Mouse (Mus musculus) heart, postnatal 36 days (tissue): Measurements from ENCODE around the gene Rsph3a. TPM values are rescaled to one million over a fixed set of nuclear protein-coding genes. Genes with fewer than 3 reads are reported as not detected.
"Not testable (repeated sequence)": the region's sequence is repeated elsewhere in the genome, so short reads cannot be mapped to it uniquely, and the experiment has no call there.

Source experiments
- DNase-seq, 2 experiments: peaks; one replicate each; pipeline ENCODE4 v3.0.0; 2021 to 2022
- intact Hi-C: fragments of 180-260 bp; cut with DNase I; formaldehyde crosslinking; loops from one replicate; pipeline ENCODE4 v1.15.1; 2025
- total RNA-seq, 2 experiments: library from RNA; stranded (reverse); gene quantifications; 2 replicates each; pipeline ENCODE4 v1.2.3; 2021

The Rsph3a gene
- total RNA-seq, 2 experiments from 2014 or later, result 32.1 to 41.9 TPM

GRCm38 (mm10) chr17:8022675-8023074 lies 77.3 kb downstream of the Rsph3a start:
- intact Hi-C loops, DNase-seq: not testable (repeated sequence)

DNA sequence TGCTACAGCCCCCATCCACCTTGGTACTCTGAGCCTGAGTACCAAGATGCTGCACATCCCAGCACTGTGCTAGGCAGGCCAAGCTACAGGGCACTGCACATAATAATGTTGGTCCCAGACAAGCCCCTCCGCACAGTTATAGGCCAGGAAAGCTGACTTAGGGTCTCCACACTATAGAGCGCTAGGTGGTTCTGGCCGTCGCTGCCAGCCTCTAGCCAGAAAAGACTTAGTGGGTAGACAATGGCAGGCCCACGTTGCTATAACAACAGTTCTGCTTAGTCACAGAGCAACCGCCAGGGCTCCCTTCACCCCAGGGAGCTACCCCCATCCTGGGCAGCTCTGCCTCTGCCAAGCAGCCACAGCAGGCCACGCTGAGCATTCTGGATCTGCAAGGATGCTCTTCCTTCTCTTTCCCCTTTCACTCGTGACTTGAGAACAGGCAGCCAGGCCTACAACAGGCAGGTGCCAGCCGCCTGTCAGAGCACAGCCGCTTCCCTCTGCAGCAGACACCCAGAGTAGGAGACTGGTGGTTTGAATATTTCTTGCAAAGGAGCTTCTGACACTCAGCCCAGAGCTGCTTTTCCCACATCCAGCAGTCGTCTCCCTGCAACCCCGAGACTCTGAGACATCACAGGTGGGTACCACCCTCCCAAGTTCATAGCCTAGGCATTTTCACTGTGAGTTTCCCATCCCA lies 82.2 kb downstream of the Rsph3a start:
- DNase-seq, intact Hi-C loops: not testable (repeated sequence)

Other genes with a start within 250 kb of the Rsph3a start
- gene Fndc1, start 118.3 kb upstream of the Rsph3a start, total RNA-seq, result 10 to 100 TPM; 17.9 to 23.7 TPM
- 1 to 10 TPM; 2.3 to 3.3 TPM for gene Tagap, start 19.6 kb upstream of the Rsph3a start, total RNA-seq
- gene Gm49673, start 202.2 kb downstream of the Rsph3a start, total RNA-seq, result not detected
- 10 to 100 TPM; 27.4 to 27.5 TPM for gene Rnaset2a, start 202.5 kb downstream of the Rsph3a start, total RNA-seq
- gene Fgfr1op, start 219.9 kb downstream of the Rsph3a start, total RNA-seq, result 10 to 100 TPM; 10.9 to 13.2 TPM